Mouse (Mus musculus) stomach, postnatal 0 days (tissue): ENCODE results near the gene Plekhh1. TPM values are rescaled to one million over a fixed set of nuclear protein-coding genes. Genes with fewer than 3 reads are reported as not detected.
A peak's percentile ranks its signal among the peaks of the same experiment; 100 is the strongest.

ENCODE experiments used
- ATAC-seq: fragments of 200-750 bp; cut with Nextera tagmentation; 2 replicates; pipeline ENCODE4 v1.8.0; 2017; ENCODE audit not compliant: low FRiP score, low TSS enrichment
- DNase-seq: peaks from one replicate; pipeline ENCODE4 v3.0.0-alpha.2; 2016; ENCODE audit warnings: low spot score
- H3K27ac ChIP-seq: fragments of 300-500 bp; sonication (generic); replicated peaks from 2 replicates; pipeline ENCODE4 v1.5.1; 2014; ENCODE audit warnings: mild to moderate bottlenecking, control low read depth
- H3K27me3 ChIP-seq: fragments of 300-500 bp; sonication (generic); 2 replicates; pipeline ENCODE4 v1.6.1; 2014; ENCODE audit warnings: low read length; ENCODE audit not compliant: control insufficient read depth, insufficient read depth
- H3K36me3 ChIP-seq: fragments of 300-500 bp; sonication (generic); 2 replicates; pipeline ENCODE4 v1.6.1; 2014; ENCODE audit warnings: low read length, mixed read lengths; ENCODE audit not compliant: control insufficient read depth, insufficient read depth
- H3K4me1 ChIP-seq: fragments of 300-500 bp; sonication (generic); replicated peaks from 2 replicates; pipeline ENCODE4 v1.6.1; 2014; ENCODE audit warnings: antibody characterized with exemption; ENCODE audit not compliant: control insufficient read depth, insufficient read depth
- H3K4me2 ChIP-seq: fragments of 300-500 bp; sonication (generic); replicated peaks from 2 replicates; pipeline ENCODE4 v1.6.1; 2014; ENCODE audit warnings: low read depth, mild to moderate bottlenecking, control low read depth, moderate library complexity
- H3K4me3 ChIP-seq: fragments of 300-500 bp; sonication (generic); 2 replicates; pipeline ENCODE4 v1.5.1; 2014; ENCODE audit warnings: low read depth, low read length, control low read depth
- H3K9ac ChIP-seq: fragments of 300-500 bp; sonication (generic); 2 replicates; pipeline ENCODE4 v1.6.1; 2014; ENCODE audit warnings: mild to moderate bottlenecking, low read length, control low read depth, mixed read lengths
- H3K9me3 ChIP-seq: fragments of 300-500 bp; sonication (generic); 2 replicates; pipeline ENCODE4 v1.6.1; 2016; ENCODE audit warnings: low read length; ENCODE audit not compliant: control insufficient read depth
- CTCF ChIP-seq: IDR thresholded peaks from 2 replicates; pipeline ENCODE4 v1.5.1; 2016; ENCODE audit warnings: antibody characterized with exemption, low read depth, mild to moderate bottlenecking, moderate library complexity
- EP300 ChIP-seq: optimal IDR thresholded peaks from 2 replicates; pipeline ENCODE3; 2016; ENCODE audit warnings: antibody characterized with exemption
- WGBS: fragments of 180-500 bp; shearing (Covaris S2); extraction: QIAGEN DNeasy Blood & Tissue Kit; methylation state at CpG from one replicate; pipeline ENCODE4 v1.1.7; 2014; 5-methylcytosine and 5-hydroxymethylcytosine counted together
- polyA plus RNA-seq: library from polyadenylated mRNA; unstranded; fragments of >200 nt; fragmentation: Nextera tagmentation; extraction: Ambion mirVana; gene quantifications from 2 replicates; pipeline ENCODE4 v1.2.1, GENCODE M21; 2015

Gene Plekhh1
- polyA plus RNA-seq, 1 experiment from 2014 or later, result 6.1 TPM

- H3K9ac ChIP-seq, result no peak overlapping the region
- H3K4me3 ChIP-seq, result no peak overlapping the region
- ATAC-seq (peak; percentile 84), DNase-seq (peak; percentile 81)
- WGBS, result 26% methylated on average over 4 of the region's 4 CpGs
- no peaks in the 10 kb centered on the region for H3K9me3 ChIP-seq
- H3K4me1 ChIP-seq, result no peaks in the 10 kb centered on the region
- H3K27ac ChIP-seq, result peak overlapping the region; percentile 56; the same call in 1 of the 2 replicates
- H3K4me2 ChIP-seq, result no peak overlapping the region
- H3K27me3 ChIP-seq, result no peaks in the 10 kb centered on the region
- no peaks in the 10 kb centered on the region for H3K36me3 ChIP-seq
- no peak for TF ChIP-seq EP300
- TF ChIP-seq CTCF, result peak; percentile 78
Measured at GRCm38 (mm10) chr12:79092569-79092968, 63.6 kb downstream of the Plekhh1 start.

DNA sequence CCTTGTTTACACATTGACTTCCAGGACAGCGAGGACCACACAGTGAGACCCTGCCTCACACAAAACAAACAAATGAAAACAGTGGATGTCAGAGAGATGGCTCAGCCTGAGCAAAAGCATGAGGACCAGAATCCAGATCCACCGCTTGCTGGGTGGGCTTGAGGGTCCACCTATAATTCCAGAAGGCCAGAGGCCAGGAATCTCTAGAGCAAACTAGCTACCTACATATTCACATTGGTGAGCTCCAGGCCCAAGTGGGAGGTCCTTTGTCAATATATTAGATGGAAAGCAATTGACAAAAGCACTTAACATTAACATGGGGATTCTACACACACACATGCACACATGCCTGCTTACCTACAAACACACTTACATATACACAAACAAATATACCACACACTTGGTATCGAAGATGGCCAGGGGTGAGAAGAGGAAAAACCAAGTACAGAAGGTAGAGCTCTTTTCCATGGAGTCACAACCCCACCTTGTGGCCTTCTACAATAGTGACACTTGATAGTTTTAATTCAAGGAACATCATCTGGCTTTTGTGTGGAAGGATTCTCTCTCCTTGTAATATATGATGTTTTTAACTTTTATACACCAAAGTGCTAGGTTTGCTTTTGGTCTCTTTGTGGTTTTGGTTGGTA, 68.3 kb downstream of the Plekhh1 start:
- Histone ChIP-seq H3K4me2 (no peak overlapping the region), H3K4me3 (no peak overlapping the region), H3K27me3 (no peaks in the 10 kb centered on the region), H3K9me3 (no peaks in the 10 kb centered on the region), H3K9ac (no peak overlapping the region), H3K36me3 (no peaks in the 10 kb centered on the region), H3K27ac (no peak overlapping the region), H3K4me1 (no peaks in the 10 kb centered on the region)
- TF ChIP-seq EP300 (no peak), CTCF (peak; percentile 91)
- DNase-seq, result peak; percentile 42
- WGBS, result 36% methylated on average over 3 of the region's 3 CpGs
- no peak for ATAC-seq

DNA sequence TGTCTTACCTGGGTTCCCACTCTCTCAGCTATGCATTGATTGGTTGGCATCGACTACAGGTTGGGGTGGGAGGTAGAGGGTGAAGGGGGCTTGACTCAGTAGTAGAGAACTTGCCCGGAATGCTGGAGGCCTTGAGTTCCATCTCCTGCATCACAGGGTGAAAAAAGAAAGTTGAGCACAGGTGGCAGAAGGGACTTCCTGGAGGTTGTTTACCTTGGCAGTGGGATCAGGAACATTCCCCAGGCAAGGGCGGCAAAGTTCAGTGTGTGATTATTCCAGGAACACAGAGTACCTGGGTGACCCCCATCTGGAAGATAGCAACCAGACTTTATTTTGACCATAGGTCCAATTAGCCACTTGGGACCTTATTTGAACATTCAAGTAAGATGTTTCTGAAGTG, 74.8 kb downstream of the Plekhh1 start:
- Histone ChIP-seq H3K4me1 (no peaks in the 10 kb centered on the region), H3K27me3 (no peaks in the 10 kb centered on the region), H3K4me3 (no peak overlapping the region), H3K9ac (no peak overlapping the region), H3K4me2 (no peak overlapping the region), H3K36me3 (no peaks in the 10 kb centered on the region), H3K9me3 (no peaks in the 10 kb centered on the region), H3K27ac (no peak overlapping the region; the same call in 1 of the 2 replicates)
- 54% methylated on average over 3 of the region's 3 CpGs for WGBS
- DNase-seq (peak; percentile 82), ATAC-seq (peak; percentile 91)
- TF ChIP-seq EP300, result no peak
- no peak for TF ChIP-seq CTCF

DNA sequence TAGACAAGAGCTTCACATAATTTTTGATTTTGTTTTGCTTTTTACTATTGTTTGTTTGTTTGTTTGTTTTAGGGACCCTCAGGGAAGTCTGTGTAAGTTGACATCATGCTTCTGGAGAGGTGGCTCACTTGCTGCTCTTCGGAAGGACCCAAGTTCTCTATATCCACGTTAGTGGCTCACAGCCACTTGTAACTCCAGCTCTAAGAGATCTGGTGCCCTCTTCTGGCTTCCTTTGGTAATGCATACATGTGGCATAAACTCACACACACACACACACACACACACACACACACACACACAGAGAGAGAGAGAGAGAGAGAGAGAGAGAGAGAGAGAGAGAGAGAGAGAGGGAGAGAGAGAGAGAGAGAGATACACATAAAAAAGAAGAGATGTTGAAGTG, 75.6 kb downstream of the Plekhh1 start:
- H3K9ac ChIP-seq, result no peak overlapping the region
- H3K27me3 ChIP-seq, result no peaks in the 10 kb centered on the region
- no peak overlapping the region; the same call in 1 of the 2 replicates for H3K27ac ChIP-seq
- H3K9me3 ChIP-seq, result no peaks in the 10 kb centered on the region
- H3K4me2 ChIP-seq, result no peak overlapping the region
- WGBS, result 84% methylated on average over 2 of the region's 2 CpGs
- peak; percentile 51 for TF ChIP-seq CTCF
- TF ChIP-seq EP300, result no peak
- no peak overlapping the region for H3K4me3 ChIP-seq
- ATAC-seq, result no peak
- DNase-seq, result no peak
- H3K4me1 ChIP-seq, result no peaks in the 10 kb centered on the region
- H3K36me3 ChIP-seq, result no peaks in the 10 kb centered on the region

GRCm38 (mm10) chr12:79105312-79105711, 76.3 kb downstream of the Plekhh1 start:
- DNase-seq, result no peak
- TF ChIP-seq EP300, result no peak
- no peak for TF ChIP-seq CTCF
- Histone ChIP-seq H3K36me3 (no peaks in the 10 kb centered on the region), H3K4me3 (no peak overlapping the region), H3K27ac (no peak overlapping the region), H3K9ac (no peak overlapping the region), H3K4me2 (no peak overlapping the region), H3K9me3 (no peaks in the 10 kb centered on the region), H3K4me1 (no peaks in the 10 kb centered on the region), H3K27me3 (no peaks in the 10 kb centered on the region)
- 54% methylated on average over 5 of the region's 5 CpGs for WGBS
- ATAC-seq, result no peak

DNA sequence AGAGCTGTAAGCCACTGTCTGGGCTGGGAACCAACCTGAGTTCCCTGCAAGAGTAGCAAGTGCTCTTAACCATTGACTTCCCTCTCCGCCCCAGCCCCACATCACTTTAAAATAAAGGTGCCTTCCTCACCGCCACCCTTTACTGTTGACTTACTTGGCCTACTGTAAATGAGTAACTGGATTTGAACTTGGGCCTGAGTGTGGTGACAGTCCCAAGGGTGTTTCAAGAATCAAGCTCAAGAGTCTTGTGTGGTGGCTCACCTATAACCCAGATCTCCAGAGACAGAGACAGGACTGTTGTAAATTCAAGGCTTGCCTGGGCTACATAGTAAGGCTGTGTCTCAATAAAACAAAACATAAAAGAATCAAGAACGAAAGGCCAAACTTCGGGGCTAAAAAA, 90.0 kb downstream of the Plekhh1 start:
- peak; percentile 49 for ATAC-seq

More for the DNA sequence above, 90.0 kb downstream of the Plekhh1 start:
- no peaks in the 10 kb centered on the region for H3K36me3 ChIP-seq
- no peak overlapping the region for H3K4me2 ChIP-seq
- TF ChIP-seq EP300, result no peak
- H3K4me3 ChIP-seq, result no peak overlapping the region
- no peak overlapping the region for H3K9ac ChIP-seq
- H3K27ac ChIP-seq, result no peak overlapping the region
- H3K9me3 ChIP-seq, result no peaks in the 10 kb centered on the region
- no peaks in the 10 kb centered on the region for H3K27me3 ChIP-seq
- WGBS, result 84% methylated on average over 4 of the region's 4 CpGs
- no peak for DNase-seq
- no peaks in the 10 kb centered on the region for H3K4me1 ChIP-seq
